Mouse (Mus musculus) G1E (cell line): ENCODE data around the gene Pde4d. TPM values are rescaled to one million over a fixed set of nuclear protein-coding genes. Genes with fewer than 3 reads are reported as not detected.

Experiments
- ATAC-seq: 2 replicates; pipeline ENCODE4 v1.8.0; 2016; ENCODE audit warnings: mild to moderate bottlenecking; ENCODE audit not compliant: insufficient number of reproducible peaks, poor library complexity, low FRiP score, severe bottlenecking; ENCODE audit errors: extremely low read depth
- DNase-seq: peaks from one replicate; pipeline ENCODE4 v3.0.0; 2012; ENCODE audit warnings: low spot score
- H3K27me3 ChIP-seq: 2 replicates; pipeline ENCODE4 v1.6.1; 2012; ENCODE audit warnings: mild to moderate bottlenecking, low read length, inconsistent platforms; ENCODE audit not compliant: insufficient read depth
- H3K36me3 ChIP-seq: replicated peaks from 2 replicates; pipeline ENCODE3; 2012; ENCODE audit warnings: mild to moderate bottlenecking, inconsistent platforms
- H3K4me1 ChIP-seq: 2 replicates; pipeline ENCODE4 v1.6.1; 2012; ENCODE audit warnings: low read depth, low read length, inconsistent platforms, mixed read lengths; ENCODE audit not compliant: insufficient read depth
- H3K4me3 ChIP-seq: 2 replicates; pipeline ENCODE4 v1.5.1; 2012; ENCODE audit warnings: low read depth, mild to moderate bottlenecking, inconsistent platforms, low read length, moderate library complexity, mixed read lengths
- H3K9me3 ChIP-seq: replicated peaks from 2 replicates; pipeline ENCODE4 v1.6.1; 2012; ENCODE audit warnings: inconsistent platforms
- CTCF ChIP-seq: IDR thresholded peaks from 2 replicates; pipeline ENCODE4 v1.5.1; 2012; ENCODE audit warnings: low read depth, low read length, inconsistent platforms, mixed read lengths
- GATA1 ChIP-seq: IDR thresholded peaks from 2 replicates; pipeline ENCODE4 v1.6.1; 2012; ENCODE audit warnings: borderline replicate concordance, low read length, inconsistent platforms, mixed read lengths
- GATA2 ChIP-seq: IDR thresholded peaks from 2 replicates; pipeline ENCODE4 v1.6.1; 2012; ENCODE audit warnings: low read depth, low read length, inconsistent platforms, borderline replicate concordance
- POLR2AphosphoS5 ChIP-seq: IDR thresholded peaks from 2 replicates; pipeline ENCODE4 v1.6.1; 2012; ENCODE audit warnings: low read depth, low read length, inconsistent platforms; ENCODE audit not compliant: insufficient replicate concordance
- TAL1 ChIP-seq: conservative IDR thresholded peaks from 2 replicates; pipeline ENCODE4 v1.6.1; 2012; ENCODE audit warnings: low read depth, low read length, inconsistent platforms, mixed read lengths
- polyA plus RNA-seq: library from polyadenylated mRNA; stranded (reverse); fragments of >175 nt; gene quantifications from 2 replicates; pipeline ENCODE4 v1.2.3, GENCODE M21; 2012
- total RNA-seq, 2 experiments: library from RNA; stranded (forward) in 1 of 2; stranded (reverse) in 1 of 2; fragments of 200-1000 nt in 1 of 2; fragments of >200 nt in 1 of 2; fragmentation: Nextera tagmentation in 1 of 2; gene quantifications; 2 replicates each; pipeline ENCODE4 v1.2.3; 2014 to 2017

Pde4d gene
- total and polyA plus RNA-seq, 3 experiments: 8.2 to 124 (median 22.6) TPM

DNA sequence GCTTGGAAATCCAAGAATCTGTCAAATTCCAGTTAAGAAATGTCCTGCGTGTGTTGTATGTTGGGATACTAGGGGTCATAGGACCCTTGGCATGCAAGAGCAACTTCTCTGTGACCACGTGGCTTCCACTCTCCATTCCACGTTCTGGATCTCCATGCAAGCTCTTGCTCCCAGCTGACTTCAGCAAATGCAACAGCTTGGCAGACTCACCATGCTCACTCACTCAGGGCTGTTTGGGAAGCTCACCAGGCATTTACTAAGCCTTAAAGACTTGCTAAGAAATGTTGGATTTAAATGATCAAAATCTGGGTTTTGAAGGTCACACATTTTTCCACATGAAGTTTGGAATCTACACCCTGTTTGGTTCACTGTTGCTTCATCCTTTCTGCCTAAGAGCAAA, 1552.3 kb downstream of the Pde4d start:
- Histone ChIP-seq H3K36me3 (no peaks in the 10 kb centered on the region), H3K4me1 (no peaks in the 10 kb centered on the region), H3K9me3 (no peaks in the 10 kb centered on the region), H3K4me3 (no peak overlapping the region), H3K27me3 (peaks cover 5% of the 10 kb centered on the region)
- no peak for ATAC-seq
- TF ChIP-seq GATA2: no peak
- no peak for TF ChIP-seq POLR2AphosphoS5
- TF ChIP-seq GATA1: no peak
- no peak for TF ChIP-seq TAL1
- no peak for TF ChIP-seq CTCF
- no peak for DNase-seq

Other genes starting within 250 kb of the Pde4d start
- gene Elovl7, start 235.5 kb upstream of the Pde4d start, total RNA-seq (2014; fragmentation: Nextera tagmentation): 0.23 TPM in 1 of 2 replicates, not detected in the other
- 0.33 and 0.35 TPM in 2 replicates for gene Elovl7, start 235.5 kb upstream of the Pde4d start, total RNA-seq (2017)
- not detected in 2 replicates for gene Elovl7, start 235.5 kb upstream of the Pde4d start, polyA plus RNA-seq
- gene Depdc1b, start 133.6 kb upstream of the Pde4d start, total RNA-seq (2014; fragmentation: Nextera tagmentation): 46.1 and 61.3 TPM in 2 replicates
- gene Depdc1b, start 133.6 kb upstream of the Pde4d start, total RNA-seq (2017): 36.8 and 50.5 TPM in 2 replicates
- gene Depdc1b, start 133.6 kb upstream of the Pde4d start, polyA plus RNA-seq: 3.5 and 4.7 TPM in 2 replicates